Mouse (Mus musculus) bone marrow macrophage, adult 2 months (primary cell): ENCODE measurements at regions not wholly inside any gene's neighbourhood (a gene's known extent, or its start where the extent isn't known, plus 50 kb on each side); places are given as distances from the start of the nearest gene placed in this dataset.

ENCODE experiments used
- CTCF ChIP-seq: IDR thresholded peaks from 2 replicates; pipeline ENCODE4 v1.5.1; 2012; ENCODE audit warnings: low read depth, mild to moderate bottlenecking, low read length, moderate library complexity
- POLR2A ChIP-seq: IDR thresholded peaks from 2 replicates; pipeline ENCODE4 v1.6.1; 2012; ENCODE audit warnings: mild to moderate bottlenecking, low read depth, low read length, borderline replicate concordance

DNA sequence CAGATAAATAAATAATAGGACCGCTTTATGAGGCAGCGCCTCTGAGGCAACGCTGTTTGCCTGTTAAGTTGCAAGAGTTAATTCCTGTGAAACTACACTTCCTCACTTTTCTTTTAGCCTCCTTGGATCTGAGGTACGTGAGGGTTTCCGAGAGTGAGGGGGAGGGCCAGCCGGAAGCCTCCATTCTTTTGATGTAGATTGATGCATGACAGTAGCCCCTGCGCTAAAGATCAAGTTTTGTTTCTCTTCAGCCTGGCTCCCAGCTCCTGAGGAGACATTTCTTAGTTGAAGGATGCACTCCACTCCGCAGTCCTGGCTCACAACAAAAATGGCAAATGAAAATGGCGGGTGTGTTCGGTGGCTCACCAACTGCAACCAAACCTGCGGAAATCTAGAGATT lies 485.6 kb upstream of the Cited2 start:
- TF ChIP-seq CTCF (no peak), POLR2A (no peak)
